Mouse (Mus musculus) heart, embryonic 16.5 days (tissue): Measurements from ENCODE around the gene Il20ra. TPM values are rescaled to one million over a fixed set of nuclear protein-coding genes. Genes with fewer than 3 reads are reported as not detected.
"Not testable (repeated sequence)": the region's sequence is repeated elsewhere in the genome, so short reads cannot be mapped to it uniquely, and the experiment has no call there.

Source experiments
- ATAC-seq: fragments of 200-750 bp; cut with Nextera tagmentation; replicated peaks from 2 replicates; pipeline ENCODE4 v1.8.0; 2017; ENCODE audit warnings: moderate number of reproducible peaks; ENCODE audit not compliant: insufficient read depth, low FRiP score; ENCODE audit errors: extremely low read depth
- H3K27ac ChIP-seq: fragments of 300-500 bp; sonication (generic); 2 replicates; pipeline ENCODE4 v1.5.1; 2014; ENCODE audit warnings: mild to moderate bottlenecking, low read length, control low read depth, moderate library complexity
- H3K27me3 ChIP-seq: fragments of 300-500 bp; sonication (generic); 2 replicates; pipeline ENCODE4 v1.6.1; 2014; ENCODE audit warnings: low read length, mixed read lengths; ENCODE audit not compliant: control insufficient read depth, insufficient read depth
- H3K36me3 ChIP-seq: fragments of 300-500 bp; sonication (generic); 2 replicates; pipeline ENCODE4 v1.6.1; 2014; ENCODE audit not compliant: control insufficient read depth, insufficient read depth
- H3K4me1 ChIP-seq: fragments of 300-500 bp; sonication (generic); 2 replicates; pipeline ENCODE4 v1.6.1; 2014; ENCODE audit warnings: low read length, mixed read lengths; ENCODE audit not compliant: control insufficient read depth, insufficient read depth
- H3K4me2 ChIP-seq: fragments of 300-500 bp; sonication (generic); 2 replicates; pipeline ENCODE4 v1.6.1; 2014; ENCODE audit warnings: low read depth, mild to moderate bottlenecking, control low read depth, low read length
- H3K4me3 ChIP-seq: fragments of 300-500 bp; sonication (generic); 2 replicates; pipeline ENCODE4 v1.5.1; 2014; ENCODE audit warnings: mild to moderate bottlenecking, control low read depth, low read length
- H3K9ac ChIP-seq: fragments of 300-500 bp; sonication (generic); 2 replicates; pipeline ENCODE4 v1.6.1; 2014; ENCODE audit warnings: low read length, control low read depth
- H3K9me3 ChIP-seq: fragments of 300-500 bp; sonication (generic); replicated peaks from 2 replicates; pipeline ENCODE4 v1.6.1; 2016; ENCODE audit warnings: low read length; ENCODE audit not compliant: control insufficient read depth
- WGBS: fragments of 180-500 bp; shearing (Covaris S2); extraction: QIAGEN DNeasy Blood & Tissue Kit; methylation state at CpG from one replicate; pipeline ENCODE4 v1.1.7; 2014; 5-methylcytosine and 5-hydroxymethylcytosine counted together
- polyA plus RNA-seq: library from polyadenylated mRNA; unstranded; fragments of >200 nt; fragmentation: Nextera tagmentation; extraction: Ambion mirVana; gene quantifications from 2 replicates; pipeline ENCODE4 v1.2.1, GENCODE M21; 2015

Gene Il20ra
- polyA plus RNA-seq, 1 experiment from 2014 or later: 0.21 TPM

- H3K4me2 ChIP-seq: no peak overlapping the region
- no peaks in the 10 kb centered on the region for H3K4me1 ChIP-seq
- no peak overlapping the region for H3K27ac ChIP-seq
- H3K9me3 ChIP-seq: no peaks in the 10 kb centered on the region
- no peak overlapping the region for H3K9ac ChIP-seq
- H3K4me3 ChIP-seq: no peak overlapping the region
- H3K27me3 ChIP-seq: no peaks in the 10 kb centered on the region
- no peaks in the 10 kb centered on the region for H3K36me3 ChIP-seq
- no peak for ATAC-seq
- WGBS: 82% methylated on average over 11 of the region's 11 CpGs
Measured at GRCm38 (mm10) chr10:19724158-19724832, 11.9 kb downstream of the Il20ra start.

- H3K4me2 ChIP-seq, ATAC-seq, H3K27ac ChIP-seq, H3K9ac ChIP-seq, H3K9me3 ChIP-seq, H3K4me1 ChIP-seq, H3K4me3 ChIP-seq, H3K36me3 ChIP-seq, H3K27me3 ChIP-seq: not testable (repeated sequence)
- WGBS: 85% methylated on average over 2 of the region's 2 CpGs
Measured at GRCm38 (mm10) chr10:19738442-19738841, 26.1 kb downstream of the Il20ra start.

GRCm38 (mm10) chr10:19745662-19746061 lies 33.3 kb downstream of the Il20ra start:
- 18% methylated on average over 1 of the region's 1 CpGs for WGBS
- ATAC-seq: no peak
- Histone ChIP-seq H3K36me3 (no peaks in the 10 kb centered on the region), H3K27ac (no peak overlapping the region), H3K4me3 (no peak overlapping the region), H3K9ac (no peak overlapping the region), H3K4me2 (no peak overlapping the region), H3K4me1 (no peaks in the 10 kb centered on the region), H3K27me3 (no peaks in the 10 kb centered on the region), H3K9me3 (no peaks in the 10 kb centered on the region)

GRCm38 (mm10) chr10:19746156-19746555 lies 33.8 kb downstream of the Il20ra start:
- Histone ChIP-seq H3K4me2 (no peak overlapping the region), H3K9ac (no peak overlapping the region), H3K27me3 (no peaks in the 10 kb centered on the region), H3K4me1 (no peaks in the 10 kb centered on the region), H3K27ac (no peak overlapping the region), H3K9me3 (no peaks in the 10 kb centered on the region), H3K4me3 (no peak overlapping the region), H3K36me3 (no peaks in the 10 kb centered on the region)
- WGBS: 70% methylated on average over 1 of the region's 1 CpGs
- ATAC-seq: no peak

GRCm38 (mm10) chr10:19747661-19748060 lies 35.3 kb downstream of the Il20ra start:
- Histone ChIP-seq H3K4me2 (no peak overlapping the region), H3K4me1 (no peaks in the 10 kb centered on the region), H3K4me3 (no peak overlapping the region), H3K36me3 (no peaks in the 10 kb centered on the region), H3K27ac (no peak overlapping the region), H3K27me3 (no peaks in the 10 kb centered on the region), H3K9ac (no peak overlapping the region), H3K9me3 (no peaks in the 10 kb centered on the region)
- 70% methylated on average over 4 of the region's 4 CpGs for WGBS
- no peak for ATAC-seq

- whole genome bisulfite sequencing: 76% methylated on average over 2 of the region's 2 CpGs
- H3K4me2 ChIP-seq: no peak overlapping the region
- H3K27ac ChIP-seq: no peak overlapping the region
- no peaks in the 10 kb centered on the region for H3K27me3 ChIP-seq
- no peaks in the 10 kb centered on the region for H3K4me1 ChIP-seq
- no peak overlapping the region for H3K9ac ChIP-seq
- H3K4me3 ChIP-seq: no peak overlapping the region
- ATAC-seq: no peak
- no peaks in the 10 kb centered on the region for H3K9me3 ChIP-seq
- no peaks in the 10 kb centered on the region for H3K36me3 ChIP-seq
Measured at GRCm38 (mm10) chr10:19765459-19765858, 53.1 kb downstream of the Il20ra start.

GRCm38 (mm10) chr10:19779092-19779491 lies 66.7 kb downstream of the Il20ra start:
- H3K36me3 ChIP-seq: no peaks in the 10 kb centered on the region
- H3K4me2 ChIP-seq: peak overlapping the region; percentile 42; the same call in 1 of the 2 replicates
- peak; percentile 45; the same call in 1 of the 2 replicates for ATAC-seq
- no peak overlapping the region for H3K9ac ChIP-seq
- no peaks in the 10 kb centered on the region for H3K27me3 ChIP-seq
- H3K27ac ChIP-seq: no peak overlapping the region
- no peak overlapping the region for H3K4me3 ChIP-seq
- H3K4me1 ChIP-seq: no peaks in the 10 kb centered on the region; the same call in 1 of the 2 replicates
- H3K9me3 ChIP-seq: no peaks in the 10 kb centered on the region
- WGBS: 43% methylated on average over 12 of the region's 12 CpGs

GRCm38 (mm10) chr10:19781365-19781764 lies 69.0 kb downstream of the Il20ra start:
- 80% methylated on average over 5 of the region's 5 CpGs for WGBS

GRCm38 (mm10) chr10:19794996-19795395 lies 82.6 kb downstream of the Il20ra start:
- WGBS: 60% methylated on average over 8 of the region's 8 CpGs
- H3K4me1 ChIP-seq: no peaks in the 10 kb centered on the region
- H3K27me3 ChIP-seq: no peaks in the 10 kb centered on the region
- H3K27ac ChIP-seq: no peak overlapping the region
- H3K9me3 ChIP-seq: peaks cover 2% of the 10 kb centered on the region; the same call in 1 of the 2 replicates
- no peak overlapping the region for H3K9ac ChIP-seq
- no peak for ATAC-seq
- H3K4me3 ChIP-seq: no peak overlapping the region
- H3K4me2 ChIP-seq: no peak overlapping the region
- H3K36me3 ChIP-seq: no peaks in the 10 kb centered on the region

More at GRCm38 (mm10) chr10:19781365-19781764, 69.0 kb downstream of the Il20ra start:
- no peaks in the 10 kb centered on the region for H3K9me3 ChIP-seq
- no peak overlapping the region for H3K9ac ChIP-seq
- ATAC-seq: no peak
- H3K36me3 ChIP-seq: no peaks in the 10 kb centered on the region
- H3K27ac ChIP-seq: no peak overlapping the region
- H3K4me2 ChIP-seq: no peak overlapping the region
- H3K27me3 ChIP-seq: no peaks in the 10 kb centered on the region
- no peaks in the 10 kb centered on the region; the same call in 1 of the 2 replicates for H3K4me1 ChIP-seq
- no peak overlapping the region for H3K4me3 ChIP-seq
